Mouse (Mus musculus) forebrain, postnatal 0 days (tissue): Measurements from ENCODE around the gene Bpifb9a. TPM values are rescaled to one million over a fixed set of nuclear protein-coding genes. Genes with fewer than 3 reads are reported as not detected.
"Not testable (repeated sequence)": the region's sequence is repeated elsewhere in the genome, so short reads cannot be mapped to it uniquely, and the experiment has no call there.

Source experiments
- ATAC-seq: fragments of 200-750 bp; cut with Nextera tagmentation; 2 replicates; pipeline ENCODE4 v1.8.0; 2017; ENCODE audit warnings: mild to moderate bottlenecking, moderate library complexity
- DNase-seq: peaks from one replicate; pipeline ENCODE4 v3.0.0-alpha.2; 2015
- H3K27ac ChIP-seq: fragments of 300-500 bp; sonication (generic); 2 replicates; pipeline ENCODE4 v1.5.1; 2014; ENCODE audit warnings: low read depth, mild to moderate bottlenecking, antibody characterized with exemption, low read length, moderate library complexity, mixed read lengths
- H3K27me3 ChIP-seq: fragments of 300-500 bp; sonication (generic); 2 replicates; pipeline ENCODE4 v1.6.1; 2014; ENCODE audit warnings: mild to moderate bottlenecking, low read length, mixed read lengths; ENCODE audit not compliant: insufficient read depth
- H3K36me3 ChIP-seq: fragments of 300-500 bp; sonication (generic); 2 replicates; pipeline ENCODE4 v1.6.1; 2014; ENCODE audit warnings: mild to moderate bottlenecking, moderate library complexity; ENCODE audit not compliant: insufficient read depth
- H3K4me1 ChIP-seq: fragments of 300-500 bp; sonication (generic); 2 replicates; pipeline ENCODE4 v1.6.1; 2014; ENCODE audit warnings: antibody characterized with exemption; ENCODE audit not compliant: insufficient read depth
- H3K4me2 ChIP-seq: fragments of 300-500 bp; sonication (generic); 2 replicates; pipeline ENCODE4 v1.6.1; 2014; ENCODE audit warnings: low read depth, mild to moderate bottlenecking, moderate library complexity
- H3K4me3 ChIP-seq: fragments of 300-500 bp; sonication (generic); 2 replicates; pipeline ENCODE4 v1.5.1; 2014; ENCODE audit warnings: low read depth, low read length, mixed read lengths
- H3K9ac ChIP-seq: fragments of 300-500 bp; sonication (generic); 2 replicates; pipeline ENCODE4 v1.6.1; 2014; ENCODE audit warnings: mild to moderate bottlenecking
- H3K9me3 ChIP-seq: fragments of 300-500 bp; sonication (generic); 2 replicates; pipeline ENCODE4 v1.6.1; 2016; ENCODE audit warnings: low read length
- CTCF ChIP-seq: sonication (generic); IDR thresholded peaks from 2 replicates; pipeline ENCODE4 v1.5.1; 2016; ENCODE audit warnings: antibody characterized with exemption, control low read depth, low read depth
- WGBS: fragments of 180-500 bp; shearing (Covaris S2); extraction: QIAGEN DNeasy Blood & Tissue Kit; methylation state at CpG from one replicate; pipeline ENCODE4 v1.1.7; 2014; 5-methylcytosine and 5-hydroxymethylcytosine counted together
- polyA plus RNA-seq: library from polyadenylated mRNA; unstranded; fragments of >200 nt; fragmentation: Nextera tagmentation; extraction: Ambion mirVana; gene quantifications from 2 replicates; pipeline ENCODE4 v1.2.1, GENCODE M21; 2015
- total RNA-seq: library from RNA; depleted of rRNA; stranded (reverse); fragments of >200 nt; gene quantifications from 2 replicates; pipeline ENCODE4 v1.2.3, GENCODE M21; 2014; rRNA removed

Bpifb9a gene
- total and polyA plus RNA-seq, 2 experiments from 2014 or later = not detected

DNA sequence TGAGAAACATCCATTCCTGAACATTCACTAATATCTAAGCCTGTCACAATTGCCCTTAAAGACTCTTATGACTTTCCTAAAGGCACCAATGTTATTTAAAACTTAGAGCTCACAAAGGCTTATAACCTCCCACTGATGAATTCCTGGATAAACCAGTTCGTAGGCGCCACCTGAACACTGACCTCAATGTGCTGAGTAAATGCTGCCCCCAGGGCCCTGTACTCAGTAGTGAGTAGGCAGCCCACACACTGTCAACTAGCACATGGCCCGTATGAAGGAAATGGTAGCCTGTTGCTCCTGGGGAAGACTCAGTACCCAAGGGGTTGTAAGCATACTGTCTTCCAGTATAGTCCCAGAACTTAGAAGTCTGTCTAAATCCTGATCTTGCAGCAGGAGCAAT lies 44.1 kb downstream of the Bpifb9a start:
- TF ChIP-seq CTCF = no peak
- DNase-seq (no peak), ATAC-seq (no peak)
- H3K36me3 ChIP-seq = no peaks in the 10 kb centered on the region
- H3K9ac ChIP-seq = no peak overlapping the region
- H3K4me2 ChIP-seq = no peak overlapping the region
- no peak overlapping the region for H3K27ac ChIP-seq
- H3K9me3 ChIP-seq = no peaks in the 10 kb centered on the region
- H3K4me3 ChIP-seq = no peak overlapping the region
- WGBS = 90% methylated on average over 3 of the region's 3 CpGs
- H3K4me1 ChIP-seq = no peaks in the 10 kb centered on the region
- H3K27me3 ChIP-seq = no peaks in the 10 kb centered on the region

DNA sequence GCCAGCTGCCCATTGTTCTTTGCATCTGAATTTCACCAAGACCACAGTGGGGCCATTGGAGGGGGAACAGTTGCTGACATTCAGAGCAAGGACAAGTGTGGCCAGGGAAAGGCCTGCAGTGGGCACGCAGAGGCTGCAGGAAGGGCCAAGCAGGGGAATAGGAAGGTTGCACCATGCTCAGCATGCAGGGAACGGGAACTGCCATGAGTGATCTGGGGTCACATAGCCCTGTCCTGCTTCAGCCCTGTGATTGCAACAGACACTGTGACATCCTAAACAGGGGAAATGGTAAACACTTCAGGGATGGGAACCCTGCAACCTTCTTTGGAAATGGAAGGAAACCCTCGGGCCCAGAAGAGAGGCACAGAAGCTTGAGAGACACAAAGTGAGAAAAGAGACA lies 47.0 kb downstream of the Bpifb9a start:
- H3K27ac ChIP-seq, H3K4me2 ChIP-seq, DNase-seq, H3K9ac ChIP-seq, H3K4me1 ChIP-seq, H3K9me3 ChIP-seq, ATAC-seq, H3K4me3 ChIP-seq, H3K36me3 ChIP-seq, H3K27me3 ChIP-seq: not testable (repeated sequence)
- 80% methylated on average over 1 of the region's 3 CpGs for WGBS

DNA sequence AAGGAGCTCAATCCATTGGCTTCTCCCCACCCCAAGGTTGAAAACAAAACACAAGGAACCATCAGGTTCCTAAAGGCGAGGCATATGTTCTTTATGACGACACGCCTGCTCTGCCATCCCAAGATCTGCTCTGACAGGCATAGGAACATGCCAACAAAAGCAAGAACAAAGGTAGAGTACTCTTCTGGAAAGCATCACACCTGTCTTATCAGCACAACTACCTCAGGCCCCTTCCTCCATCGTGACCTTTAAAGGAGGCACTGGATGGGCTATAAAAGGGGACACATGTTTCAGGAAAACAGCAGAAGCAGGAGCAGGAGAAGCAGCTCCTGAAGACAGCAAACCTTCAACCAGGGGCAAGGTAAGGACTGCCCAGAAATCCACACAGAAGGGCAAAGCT lies 49.3 kb downstream of the Bpifb9a start, which contains the start of gene Bpifb9b:
Gene Bpifb9b, plus strand, starts transcription at position 301 of the 400 bp plus-strand sequence.
- not testable (repeated sequence) for H3K27ac ChIP-seq, H3K4me3 ChIP-seq, H3K36me3 ChIP-seq, DNase-seq, H3K27me3 ChIP-seq, H3K9me3 ChIP-seq, H3K4me2 ChIP-seq, H3K9ac ChIP-seq, ATAC-seq, H3K4me1 ChIP-seq
- WGBS = 84% methylated on average over 4 of the region's 4 CpGs

DNA sequence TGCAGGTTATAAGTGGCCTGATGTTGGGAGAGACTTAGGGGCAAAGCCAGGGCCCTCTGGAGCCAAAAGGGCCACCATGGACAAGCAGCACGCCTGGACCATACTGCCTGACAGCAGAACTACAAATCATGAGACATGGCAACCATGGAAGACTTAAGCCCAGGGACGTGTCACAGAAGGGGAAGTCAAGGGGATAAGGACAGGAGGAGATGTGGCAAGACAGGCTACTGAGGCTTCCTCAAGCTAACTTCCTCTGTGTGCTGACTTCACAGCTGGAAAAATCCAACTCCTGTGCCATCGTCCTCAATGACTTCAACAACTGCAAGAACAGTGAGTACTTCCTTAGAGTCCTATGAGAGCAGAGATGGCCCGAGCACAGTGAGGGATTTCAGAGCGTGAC lies 56.1 kb downstream of the Bpifb9a start:
- ATAC-seq, DNase-seq: not testable (repeated sequence)

More for the DNA sequence above, 56.1 kb downstream of the Bpifb9a start:
- WGBS = 82% methylated on average over 4 of the region's 5 CpGs
- H3K27me3 ChIP-seq, H3K4me2 ChIP-seq, H3K27ac ChIP-seq, H3K9ac ChIP-seq, H3K36me3 ChIP-seq, H3K9me3 ChIP-seq, H3K4me1 ChIP-seq, H3K4me3 ChIP-seq: not testable (repeated sequence)

Other genes with a start within 250 kb of the Bpifb9a start
- not detected in 2 replicates for gene Bpifa2, start 249.6 kb upstream of the Bpifb9a start, total RNA-seq
- not detected in 2 replicates for gene Bpifa2, start 249.6 kb upstream of the Bpifb9a start, polyA plus RNA-seq
- gene Bpifa3, start 127.5 kb upstream of the Bpifb9a start, total RNA-seq = not detected in 2 replicates
- gene Bpifa3, start 127.5 kb upstream of the Bpifb9a start, polyA plus RNA-seq = not detected in 2 replicates
- gene Bpifa1, start 115.0 kb upstream of the Bpifb9a start, total RNA-seq = 0.31 and 2.0 TPM in 2 replicates
- 0.25 and 0.48 TPM in 2 replicates for gene Bpifa1, start 115.0 kb upstream of the Bpifb9a start, polyA plus RNA-seq
- not detected in 2 replicates for gene Bpifa5, start 95.2 kb upstream of the Bpifb9a start, total RNA-seq
- not detected in 2 replicates for gene Bpifa5, start 95.2 kb upstream of the Bpifb9a start, polyA plus RNA-seq
- gene Bpifb1, start 67.0 kb upstream of the Bpifb9a start, total RNA-seq = 0.33 TPM in 1 of 2 replicates, not detected in the other
- gene Bpifb1, start 67.0 kb upstream of the Bpifb9a start, polyA plus RNA-seq = 0.23 and 0.92 TPM in 2 replicates
- gene Bpifb5, start 34.1 kb upstream of the Bpifb9a start, total RNA-seq = 0.14 and 0.31 TPM in 2 replicates
- 0.24 and 0.53 TPM in 2 replicates for gene Bpifb5, start 34.1 kb upstream of the Bpifb9a start, polyA plus RNA-seq
- 0.38 TPM in 1 of 2 replicates, not detected in the other for gene Bpifb9b, start 49.4 kb downstream of the Bpifb9a start, total RNA-seq
- 0.34 TPM in 1 of 2 replicates, not detected in the other for gene Bpifb9b, start 49.4 kb downstream of the Bpifb9a start, polyA plus RNA-seq
- 14.3 and 14.7 TPM in 2 replicates for gene Cdk5rap1, start 115.2 kb downstream of the Bpifb9a start, total RNA-seq
- 6.3 and 10.4 TPM in 2 replicates for gene Cdk5rap1, start 115.2 kb downstream of the Bpifb9a start, polyA plus RNA-seq
- gene Snta1, start 150.2 kb downstream of the Bpifb9a start, total RNA-seq = 23.0 and 25.3 TPM in 2 replicates
- gene Snta1, start 150.2 kb downstream of the Bpifb9a start, polyA plus RNA-seq = 14.8 and 15.8 TPM in 2 replicates
- gene Cbfa2t2, start 178.6 kb downstream of the Bpifb9a start, total RNA-seq = 32.5 and 41.8 TPM in 2 replicates
- gene Cbfa2t2, start 178.6 kb downstream of the Bpifb9a start, polyA plus RNA-seq = 22.1 and 31.9 TPM in 2 replicates